Mouse (Mus musculus) erythroblast, embryonic 14.5 days (primary cell): Measurements from ENCODE around the gene Ehd3.

Source experiments
- GATA1 ChIP-seq: IDR thresholded peaks from 2 replicates; pipeline ENCODE4 v1.6.1; 2012; ENCODE audit warnings: low read length, inconsistent platforms, mixed read lengths
- TAL1 ChIP-seq: IDR thresholded peaks from 3 replicates; pipeline ENCODE4 v1.6.1; 2012; ENCODE audit warnings: low read length, inconsistent platforms, mixed read lengths

DNA sequence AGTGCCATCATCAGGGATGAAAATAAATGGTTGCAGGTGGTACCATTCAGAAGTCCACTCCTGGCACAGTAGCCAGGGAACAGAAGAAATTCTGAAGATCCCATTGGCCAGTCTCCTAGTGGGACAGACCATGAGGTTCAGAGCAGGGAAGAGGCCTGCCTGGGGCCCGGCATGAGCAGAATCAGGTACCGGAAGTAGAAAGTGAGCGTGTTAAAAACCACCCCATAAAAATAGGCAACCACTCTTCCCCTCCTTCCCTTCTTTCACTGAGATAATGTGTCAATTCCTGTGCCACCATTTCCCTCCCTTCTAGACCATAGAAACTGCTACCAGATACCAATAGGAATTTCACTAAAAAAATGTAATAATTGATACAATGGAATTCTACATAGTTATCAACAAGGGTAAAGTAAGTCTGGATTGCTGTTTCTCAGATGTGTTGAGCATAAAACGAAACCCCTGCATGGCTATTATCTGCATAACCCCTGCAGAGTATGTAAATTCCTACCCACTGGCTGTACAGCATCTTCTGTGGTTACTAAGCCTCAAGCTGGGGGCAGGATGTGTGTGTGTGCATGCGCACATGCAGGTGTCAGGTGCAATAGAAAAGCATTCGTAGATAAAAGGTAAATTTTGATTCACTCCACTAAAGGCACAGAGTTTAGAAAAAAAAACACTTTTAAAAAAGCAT is 10.7 kb downstream of the Ehd3 start:
- TF ChIP-seq GATA1 (no peak), TAL1 (no peak)
